Mouse (Mus musculus) liver, embryonic 14.5 days (tissue): ENCODE measurements around the gene Atp1b2.

ENCODE experiments used
- CTCF ChIP-seq: IDR thresholded peaks from 2 replicates; pipeline ENCODE4 v1.5.1; 2016; ENCODE audit warnings: antibody characterized with exemption, low read depth, control low read depth
- EP300 ChIP-seq: IDR thresholded peaks from 2 replicates; pipeline ENCODE4 v1.6.1; 2016; ENCODE audit warnings: antibody characterized with exemption, low read depth

DNA sequence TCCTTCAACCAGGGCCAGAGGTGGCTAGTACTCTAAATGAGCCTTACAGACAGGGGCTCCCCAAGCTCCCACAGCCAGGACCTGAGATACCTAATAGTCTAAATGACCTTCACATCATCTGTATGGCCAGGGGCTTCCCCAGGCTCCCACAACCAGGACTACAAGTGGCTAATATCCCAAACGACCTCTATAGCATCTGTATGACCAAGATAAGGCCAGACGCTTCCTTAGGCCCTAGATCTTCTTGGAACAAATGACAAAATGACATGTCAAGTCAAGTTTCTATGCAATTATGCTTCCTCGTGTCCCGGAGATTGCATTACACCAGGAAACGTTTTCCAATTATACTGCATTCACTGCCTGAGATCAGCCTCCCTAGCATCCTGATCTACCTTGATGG lies 29.4 kb downstream of the Atp1b2 start:
- TF ChIP-seq CTCF (no peak), EP300 (peak; percentile 47)
